Mouse (Mus musculus) neural tube, embryonic 15.5 days (tissue): Measurements from ENCODE around the gene Nps. TPM values are rescaled to one million over a fixed set of nuclear protein-coding genes. Genes with fewer than 3 reads are reported as not detected.

ENCODE experiments used
- ATAC-seq: fragments of 200-750 bp; cut with Nextera tagmentation; 2 replicates; pipeline ENCODE4 v1.8.0; 2017; ENCODE audit warnings: mild to moderate bottlenecking, moderate TSS enrichment, moderate library complexity; ENCODE audit not compliant: low FRiP score
- H3K27ac ChIP-seq: fragments of 300-500 bp; sonication (generic); replicated peaks from 2 replicates; pipeline ENCODE4 v1.5.1; 2015; ENCODE audit warnings: mild to moderate bottlenecking, inconsistent platforms
- H3K27me3 ChIP-seq: fragments of 300-500 bp; sonication (generic); replicated peaks from 2 replicates; pipeline ENCODE4 v1.6.1; 2015; ENCODE audit warnings: inconsistent platforms
- H3K36me3 ChIP-seq: fragments of 300-500 bp; sonication (generic); 2 replicates; pipeline ENCODE4 v1.6.1; 2015; ENCODE audit warnings: inconsistent platforms
- H3K4me1 ChIP-seq: fragments of 300-500 bp; sonication (generic); 2 replicates; pipeline ENCODE4 v1.6.1; 2015; ENCODE audit warnings: inconsistent platforms
- H3K4me2 ChIP-seq: fragments of 300-500 bp; sonication (generic); 2 replicates; pipeline ENCODE4 v1.6.1; 2015; ENCODE audit warnings: inconsistent platforms, mild to moderate bottlenecking, moderate library complexity
- H3K4me3 ChIP-seq: fragments of 300-500 bp; sonication (generic); replicated peaks from 2 replicates; pipeline ENCODE4 v1.5.1; 2015; ENCODE audit warnings: mild to moderate bottlenecking, inconsistent platforms
- H3K9ac ChIP-seq: fragments of 300-500 bp; sonication (generic); replicated peaks from 2 replicates; pipeline ENCODE4 v1.6.1; 2015; ENCODE audit warnings: mild to moderate bottlenecking, inconsistent platforms
- H3K9me3 ChIP-seq: fragments of 300-500 bp; sonication (generic); replicated peaks from 2 replicates; pipeline ENCODE4 v1.6.1; 2016; ENCODE audit warnings: inconsistent platforms
- WGBS: fragments of 180-500 bp; shearing (Covaris S2); methylation state at CpG from one replicate; pipeline ENCODE4 v1.1.7; 2015; ENCODE audit warnings: mixed read lengths; 5-methylcytosine and 5-hydroxymethylcytosine counted together
- polyA plus RNA-seq: library from polyadenylated mRNA; unstranded; fragments of >200 nt; fragmentation: Nextera tagmentation; extraction: Ambion mirVana; gene quantifications from 2 replicates; pipeline ENCODE4 v1.2.1, GENCODE M21; 2015

Nps gene
- polyA plus RNA-seq, 1 experiment from 2014 or later = not detected

GRCm38 (mm10) chr7:135246386-135246785 is 12.1 kb upstream of the Nps start:
- no peak overlapping the region for H3K27ac ChIP-seq
- no peak overlapping the region for H3K4me3 ChIP-seq
- H3K4me2 ChIP-seq = no peak overlapping the region
- no peaks in the 10 kb centered on the region for H3K36me3 ChIP-seq
- no peak overlapping the region for H3K9ac ChIP-seq
- WGBS = 89% methylated on average over 5 of the region's 5 CpGs
- H3K9me3 ChIP-seq = no peaks in the 10 kb centered on the region
- ATAC-seq = no peak
- H3K4me1 ChIP-seq = no peaks in the 10 kb centered on the region
- no peaks in the 10 kb centered on the region for H3K27me3 ChIP-seq

GRCm38 (mm10) chr7:135253249-135253648 is 5.3 kb upstream of the Nps start:
- no peak overlapping the region for H3K27ac ChIP-seq
- 95% methylated on average over 2 of the region's 2 CpGs for WGBS
- H3K4me1 ChIP-seq = no peaks in the 10 kb centered on the region; the same call in 1 of the 2 replicates
- no peaks in the 10 kb centered on the region for H3K36me3 ChIP-seq
- no peak overlapping the region for H3K4me3 ChIP-seq
- H3K9ac ChIP-seq = no peak overlapping the region
- H3K9me3 ChIP-seq = no peaks in the 10 kb centered on the region
- H3K4me2 ChIP-seq = no peak overlapping the region
- no peaks in the 10 kb centered on the region for H3K27me3 ChIP-seq
- ATAC-seq = no peak

GRCm38 (mm10) chr7:135254423-135254822 is 4.1 kb upstream of the Nps start:
- no peak overlapping the region for H3K9ac ChIP-seq
- H3K4me3 ChIP-seq = no peak overlapping the region
- no peaks in the 10 kb centered on the region for H3K9me3 ChIP-seq
- H3K4me2 ChIP-seq = no peak overlapping the region
- H3K27ac ChIP-seq = no peak overlapping the region
- H3K4me1 ChIP-seq = no peaks in the 10 kb centered on the region; the same call in 1 of the 2 replicates
- no peaks in the 10 kb centered on the region for H3K27me3 ChIP-seq
- no peaks in the 10 kb centered on the region for H3K36me3 ChIP-seq
- WGBS = 91% methylated on average over 2 of the region's 2 CpGs
- ATAC-seq = no peak

- no peaks in the 10 kb centered on the region for H3K36me3 ChIP-seq
- H3K9me3 ChIP-seq = no peaks in the 10 kb centered on the region
- no peak overlapping the region for H3K9ac ChIP-seq
- peaks cover 4% of the 10 kb centered on the region; the same call in 1 of the 2 replicates for H3K4me1 ChIP-seq
- H3K27ac ChIP-seq = no peak overlapping the region
- H3K27me3 ChIP-seq = no peaks in the 10 kb centered on the region
- 88% methylated on average over 5 of the region's 5 CpGs for WGBS
- no peak for ATAC-seq
- no peak overlapping the region for H3K4me2 ChIP-seq
- no peak overlapping the region for H3K4me3 ChIP-seq
These were observed 12.5 kb downstream of the Nps start for GRCm38 (mm10) chr7:135271011-135271410.

- Histone ChIP-seq H3K27me3 (no peaks in the 10 kb centered on the region), H3K36me3 (no peaks in the 10 kb centered on the region), H3K9ac (no peak overlapping the region), H3K4me2 (no peak overlapping the region), H3K9me3 (no peaks in the 10 kb centered on the region), H3K4me3 (no peak overlapping the region), H3K27ac (no peak overlapping the region), H3K4me1 (no peaks in the 10 kb centered on the region)
- 92% methylated on average over 3 of the region's 3 CpGs for WGBS
- no peak for ATAC-seq
These were observed 24.7 kb downstream of the Nps start for GRCm38 (mm10) chr7:135283212-135283611.

- no peak overlapping the region for H3K9ac ChIP-seq
- no peak overlapping the region for H3K4me2 ChIP-seq
- no peak for ATAC-seq
- 93% methylated on average over 3 of the region's 3 CpGs for WGBS
- H3K4me3 ChIP-seq = no peak overlapping the region
- H3K36me3 ChIP-seq = no peaks in the 10 kb centered on the region
- H3K27me3 ChIP-seq = no peaks in the 10 kb centered on the region
- H3K4me1 ChIP-seq = 0 out of 2 replicates have a peak, but pooled peaks cover 6% of the 10 kb centered on the region
- H3K27ac ChIP-seq = no peak overlapping the region
- H3K9me3 ChIP-seq = no peaks in the 10 kb centered on the region
These were observed 31.5 kb downstream of the Nps start for GRCm38 (mm10) chr7:135289976-135290375.

- Histone ChIP-seq H3K4me3 (no peak overlapping the region), H3K9me3 (no peaks in the 10 kb centered on the region), H3K9ac (no peak overlapping the region), H3K27ac (no peak overlapping the region), H3K27me3 (no peaks in the 10 kb centered on the region), H3K36me3 (no peaks in the 10 kb centered on the region), H3K4me2 (no peak overlapping the region), H3K4me1 (0 out of 2 replicates have a peak, but pooled peaks cover 6% of the 10 kb centered on the region)
- WGBS = 86% methylated on average over 15 of the region's 15 CpGs
- ATAC-seq = no peak
These were observed 33.2 kb downstream of the Nps start for GRCm38 (mm10) chr7:135291646-135292236.

- H3K36me3 ChIP-seq = no peaks in the 10 kb centered on the region
- ATAC-seq = no peak
- no peak overlapping the region for H3K27ac ChIP-seq
- no peaks in the 10 kb centered on the region for H3K9me3 ChIP-seq
- no peak overlapping the region for H3K9ac ChIP-seq
- no peak overlapping the region for H3K4me3 ChIP-seq
- WGBS = 79% methylated on average over 3 of the region's 3 CpGs
- H3K4me2 ChIP-seq = no peak overlapping the region
- H3K4me1 ChIP-seq = 0 out of 2 replicates have a peak, but pooled peaks cover 6% of the 10 kb centered on the region
- H3K27me3 ChIP-seq = no peaks in the 10 kb centered on the region
These were observed 36.0 kb downstream of the Nps start for GRCm38 (mm10) chr7:135294498-135294897.

GRCm38 (mm10) chr7:135304496-135304895 is 46.0 kb downstream of the Nps start:
- WGBS = 81% methylated on average over 2 of the region's 2 CpGs
- H3K4me2 ChIP-seq = no peak overlapping the region
- H3K4me1 ChIP-seq = no peaks in the 10 kb centered on the region
- no peaks in the 10 kb centered on the region for H3K9me3 ChIP-seq
- H3K36me3 ChIP-seq = no peaks in the 10 kb centered on the region
- H3K4me3 ChIP-seq = no peak overlapping the region
- ATAC-seq = no peak
- no peaks in the 10 kb centered on the region for H3K27me3 ChIP-seq
- no peak overlapping the region for H3K9ac ChIP-seq
- H3K27ac ChIP-seq = no peak overlapping the region

Other genes with a start within 250 kb of the Nps start
- not detected in 2 replicates for gene Foxi2, start 151.6 kb downstream of the Nps start, polyA plus RNA-seq